Mouse (Mus musculus) adrenal gland, adult 8-10 months (tissue): Measurements from ENCODE around the gene Pole2. TPM values are rescaled to one million over a fixed set of nuclear protein-coding genes. Genes with fewer than 3 reads are reported as not detected.

Experiments
- DNase-seq: peaks from one replicate; pipeline ENCODE4 v3.0.0; 2022
- total RNA-seq, 4 experiments: library from RNA; stranded (reverse); gene quantifications; 2 replicates each; pipeline ENCODE4 v1.2.4; 2022

Gene Pole2
- 1 to 10 TPM; 1.9 to 2.6 (median 2.4) TPM for total RNA-seq

GRCm38 (mm10) chr12:69227776-69228466, at the start of gene Pole2:
Gene Pole2 (minus strand): TSS chr12:69228195.
- peak; percentile 69 for DNase-seq

DNA sequence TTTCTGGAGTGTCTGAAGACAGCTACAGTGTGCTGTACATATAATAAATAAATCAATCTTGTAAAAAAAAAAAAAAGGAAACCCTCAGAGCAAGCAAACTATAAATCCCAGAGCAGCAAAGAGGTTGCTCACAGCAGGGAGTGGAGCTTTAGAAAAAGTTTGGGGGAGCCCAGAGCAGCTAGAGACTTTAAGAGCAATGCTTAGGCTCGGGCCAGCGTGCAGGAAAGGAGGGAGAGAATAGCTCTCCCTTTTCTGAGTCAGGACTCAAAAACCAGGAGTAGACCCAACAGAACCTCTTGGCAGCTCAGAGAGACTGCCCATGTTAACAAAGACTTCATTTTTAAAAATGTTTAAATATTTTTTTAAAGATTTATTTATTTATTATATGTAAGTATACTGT, 41.0 kb upstream of the Pole2 start:
- no peak for DNase-seq

GRCm38 (mm10) chr12:69267956-69268632, 40.1 kb upstream of the Pole2 start:
- no peak for DNase-seq

- DNase-seq = no peak
Measured at GRCm38 (mm10) chr12:69265031-69265430, 37.0 kb upstream of the Pole2 start.

GRCm38 (mm10) chr12:69262251-69262650, 34.3 kb upstream of the Pole2 start:
- no peak for DNase-seq

DNA sequence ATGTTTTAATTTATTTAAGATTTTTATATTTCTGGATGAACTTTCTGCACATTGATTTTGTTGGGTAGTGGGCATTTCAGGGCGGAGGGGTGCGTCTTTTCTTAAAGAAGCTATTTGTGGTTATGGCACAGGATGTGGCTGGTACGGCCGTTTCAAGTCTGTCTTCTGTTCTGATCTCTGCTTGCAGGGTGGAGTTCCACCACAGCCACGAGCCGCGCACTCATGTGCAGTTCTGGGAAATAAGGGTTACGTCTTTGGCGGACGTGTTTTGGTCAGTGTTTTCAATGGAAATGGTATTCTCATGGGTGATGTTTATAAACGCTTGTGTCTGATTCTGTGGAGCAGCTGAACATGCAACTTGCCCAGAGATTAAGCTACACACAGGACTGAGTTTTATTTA, 29.8 kb upstream of the Pole2 start:
- DNase-seq = no peak

DNA sequence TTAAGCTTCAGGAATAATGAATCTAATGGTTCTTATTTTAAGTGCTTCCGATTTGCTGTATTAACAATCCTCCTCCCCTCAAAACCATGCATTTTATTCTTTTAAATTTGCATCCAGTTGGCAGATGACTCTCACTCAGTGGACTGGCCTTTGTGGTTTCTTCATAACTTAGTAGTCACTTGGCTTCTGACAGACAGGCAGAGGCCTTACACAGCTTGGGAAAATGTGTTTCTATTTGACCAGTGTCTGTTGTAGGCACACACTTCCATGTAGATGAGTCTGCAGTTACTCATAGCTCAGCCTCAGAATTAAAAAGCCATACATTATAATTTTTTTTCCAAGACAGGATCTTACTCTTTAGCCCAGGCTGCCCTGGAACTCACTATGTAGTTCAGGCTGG, 25.8 kb upstream of the Pole2 start:
- DNase-seq = no peak

GRCm38 (mm10) chr12:69250756-69251155, 22.8 kb upstream of the Pole2 start:
- DNase-seq = no peak

DNA sequence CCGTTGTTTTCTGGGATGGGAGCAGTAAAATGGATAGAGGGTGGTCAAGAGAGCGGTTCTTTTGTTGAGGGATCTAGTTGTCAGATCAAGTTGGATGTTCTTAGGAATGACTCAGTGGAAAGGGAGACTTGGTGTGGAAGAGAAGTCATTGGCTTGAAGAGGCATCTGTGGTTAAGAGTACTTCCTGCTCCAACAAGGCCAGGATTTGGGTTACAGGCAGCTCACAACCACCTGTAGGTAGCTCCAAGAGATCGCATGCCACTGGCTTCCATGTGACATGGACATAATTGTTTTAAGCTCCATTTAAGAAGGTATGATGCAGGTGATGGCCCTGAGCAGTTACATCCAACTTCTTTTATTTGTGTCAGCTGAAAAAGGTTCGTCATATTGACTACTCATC, 21.8 kb upstream of the Pole2 start:
- no peak for DNase-seq

- DNase-seq = peak; percentile 43
Measured at GRCm38 (mm10) chr12:69241771-69242431, 13.9 kb upstream of the Pole2 start.

DNA sequence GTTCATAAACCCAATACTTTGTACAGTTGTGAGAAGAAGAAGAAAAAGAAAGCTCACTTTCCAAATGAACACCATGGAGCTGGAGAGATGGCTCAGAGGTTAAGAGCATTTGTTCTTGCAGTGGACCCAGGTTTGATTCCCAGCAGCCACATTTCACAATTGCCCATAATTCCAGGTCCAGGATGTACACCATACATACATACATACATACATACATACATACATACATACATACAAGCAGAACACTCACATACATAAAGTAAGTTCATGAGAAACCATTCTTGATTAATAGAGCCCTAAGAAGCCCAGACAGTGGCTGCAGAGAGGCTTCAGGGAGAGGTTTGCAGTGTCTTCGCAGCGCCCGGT, 13.4 kb upstream of the Pole2 start:
- no peak for DNase-seq

DNA sequence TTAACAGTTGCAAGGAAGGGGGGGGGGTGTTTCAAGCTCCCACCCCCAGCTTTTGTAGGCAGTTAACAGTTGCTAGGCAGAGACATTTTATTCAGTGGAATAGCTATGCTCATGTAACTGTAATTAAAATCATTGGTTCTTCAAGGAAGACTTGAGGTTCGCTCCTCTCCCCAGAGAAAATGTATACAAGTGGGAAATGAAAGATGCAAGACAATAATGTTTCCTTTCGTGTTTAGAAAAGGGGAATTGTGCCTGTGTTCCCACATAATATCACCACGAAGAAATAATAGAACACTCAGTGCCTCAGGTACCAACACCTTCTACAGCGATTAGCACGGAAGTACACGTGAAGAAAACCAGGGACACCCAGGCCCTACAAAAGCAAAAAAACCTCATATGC, 12.9 kb upstream of the Pole2 start, which contains the start of gene Klhdc1:
TSS of gene Klhdc1 (plus strand) at position 301 of the 400 bp plus-strand sequence.
- DNase-seq = no peak

DNA sequence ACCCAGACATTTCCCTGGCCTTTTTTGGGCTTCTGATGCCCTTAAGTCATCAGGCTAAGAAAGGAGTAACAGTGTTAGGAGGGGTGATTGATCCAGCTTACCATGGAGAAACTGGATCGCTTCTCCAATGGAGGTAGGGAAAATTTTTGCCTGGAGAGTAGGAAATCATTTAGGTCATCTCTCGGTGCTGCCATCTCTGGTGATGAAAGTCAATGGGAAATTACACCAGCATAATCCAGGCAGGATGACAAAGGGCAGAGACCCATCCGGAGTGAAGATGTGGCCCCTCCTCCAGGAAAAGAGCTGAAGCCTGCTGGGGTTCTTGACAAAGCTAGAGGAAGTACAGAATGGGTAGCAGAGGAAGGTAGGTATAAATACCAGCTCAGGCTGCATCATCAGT, 10.3 kb upstream of the Pole2 start:
- no peak for DNase-seq

- no peak for DNase-seq
Measured at GRCm38 (mm10) chr12:69235782-69236181, 7.8 kb upstream of the Pole2 start.

- DNase-seq = no peak
Measured at GRCm38 (mm10) chr12:69229251-69229650, 1.3 kb upstream of the Pole2 start.

GRCm38 (mm10) chr12:69220613-69221277, 7.2 kb downstream of the Pole2 start:
- DNase-seq = no peak

DNA sequence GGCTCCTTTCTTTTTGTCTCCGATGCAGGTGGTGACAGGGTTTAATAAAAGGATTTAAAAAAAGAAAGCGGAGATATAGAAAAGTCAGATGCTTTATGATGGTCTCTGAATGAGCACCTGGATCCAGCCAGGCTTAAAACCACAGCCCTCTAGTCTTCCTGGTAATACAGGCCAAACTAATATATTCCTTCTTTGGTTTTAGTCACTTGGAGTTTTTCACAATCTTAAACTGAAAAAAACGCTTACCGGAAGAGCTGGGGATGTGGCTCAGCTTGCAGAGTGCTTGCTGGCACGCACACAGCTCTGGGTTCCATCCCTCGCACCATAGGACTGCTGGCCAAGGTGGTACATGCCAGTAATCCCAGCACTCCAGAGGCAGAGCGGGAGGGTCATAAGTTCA, 11.4 kb downstream of the Pole2 start:
- no peak for DNase-seq

- DNase-seq = peak; percentile 34
Measured at GRCm38 (mm10) chr12:69215000-69215785, 12.8 kb downstream of the Pole2 start.

DNA sequence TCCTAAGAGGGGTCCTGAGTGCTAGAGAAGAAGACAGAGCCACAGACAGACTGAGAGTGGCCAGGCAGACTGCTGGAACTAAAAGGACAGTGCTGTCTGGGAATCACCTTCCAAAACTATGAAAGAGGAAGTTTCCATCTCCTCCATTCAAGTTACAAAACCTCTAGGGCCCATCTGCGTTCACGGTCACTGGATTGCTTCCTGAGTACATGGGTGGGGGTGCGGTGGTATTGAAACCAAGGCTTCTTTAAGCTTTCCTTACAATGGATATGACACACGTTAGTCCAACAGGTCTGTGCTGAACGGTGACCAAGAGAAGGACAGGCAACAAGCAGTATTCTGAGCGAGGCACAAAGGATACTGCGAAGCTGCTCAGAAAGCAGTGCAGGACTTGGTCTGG, 13.6 kb downstream of the Pole2 start:
- DNase-seq = no peak

DNA sequence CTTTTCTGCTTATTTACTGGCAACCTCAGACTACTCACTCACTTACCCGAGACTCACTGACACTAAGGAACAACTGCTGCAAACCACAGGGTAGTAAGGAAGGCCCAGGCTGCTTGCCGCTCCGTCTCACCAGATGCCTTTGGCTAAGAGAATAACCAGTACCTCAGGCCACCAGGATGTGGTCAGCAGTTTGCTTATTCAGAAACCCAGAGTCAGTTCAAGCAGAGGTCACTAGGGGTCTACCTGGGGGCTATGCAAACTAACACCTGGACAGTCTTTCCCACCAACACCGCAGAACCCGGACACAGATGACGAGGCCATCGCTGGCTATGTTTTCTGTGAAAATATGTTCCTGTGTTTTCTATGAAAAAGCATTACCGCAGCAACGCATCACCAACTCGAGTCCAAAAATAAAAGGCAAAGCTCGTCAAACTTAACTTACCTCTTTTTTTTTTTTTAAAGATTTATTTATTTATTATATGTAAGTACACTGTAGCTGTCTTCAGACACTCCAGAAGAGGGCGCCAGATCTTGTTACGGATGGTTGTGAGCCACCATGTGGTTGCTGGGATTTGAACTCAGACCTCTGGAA, 14.7 kb downstream of the Pole2 start:
- no peak for DNase-seq

DNA sequence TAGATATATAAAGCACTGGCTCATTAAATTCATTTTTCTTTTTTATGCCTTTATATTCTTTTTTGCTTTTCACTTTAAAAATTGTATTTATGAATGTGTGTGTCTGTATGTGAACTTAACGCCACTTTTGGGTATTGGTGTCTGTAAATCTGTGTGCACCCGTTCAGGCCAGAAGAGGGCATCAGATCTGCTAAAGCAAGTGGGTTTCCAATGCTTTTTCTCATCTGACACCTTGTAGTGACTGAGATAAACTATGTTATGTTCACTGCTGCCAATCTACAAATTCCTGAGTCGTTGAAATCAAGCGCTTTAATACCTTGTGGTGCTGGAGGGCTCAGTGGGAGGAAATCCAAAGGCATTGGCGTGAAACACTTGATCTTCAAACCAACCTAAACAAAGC, 16.9 kb downstream of the Pole2 start:
- no peak for DNase-seq
